Mouse (Mus musculus) embryonic fibroblast, embryonic 13.5 days (primary cell): ENCODE measurements around the gene Lmx1b.

Experiments
- CTCF ChIP-seq: IDR thresholded peaks from 2 replicates; pipeline ENCODE4 v1.5.1; 2011; ENCODE audit warnings: mild to moderate bottlenecking, control low read depth, low read length, moderate library complexity, borderline replicate concordance; ENCODE audit not compliant: insufficient read depth
- POLR2A ChIP-seq: IDR thresholded peaks from 2 replicates; pipeline ENCODE4 v1.6.1; 2011; ENCODE audit warnings: low read depth, mild to moderate bottlenecking, control low read depth, low read length, moderate library complexity

GRCm38 (mm10) chr2:33634481-33635090, 5.7 kb downstream of the Lmx1b start:
- TF ChIP-seq CTCF (no peak), POLR2A (no peak)
